21 mouse cellular contexts compared by ENCODE assay signal in the genomic region with DNA sequence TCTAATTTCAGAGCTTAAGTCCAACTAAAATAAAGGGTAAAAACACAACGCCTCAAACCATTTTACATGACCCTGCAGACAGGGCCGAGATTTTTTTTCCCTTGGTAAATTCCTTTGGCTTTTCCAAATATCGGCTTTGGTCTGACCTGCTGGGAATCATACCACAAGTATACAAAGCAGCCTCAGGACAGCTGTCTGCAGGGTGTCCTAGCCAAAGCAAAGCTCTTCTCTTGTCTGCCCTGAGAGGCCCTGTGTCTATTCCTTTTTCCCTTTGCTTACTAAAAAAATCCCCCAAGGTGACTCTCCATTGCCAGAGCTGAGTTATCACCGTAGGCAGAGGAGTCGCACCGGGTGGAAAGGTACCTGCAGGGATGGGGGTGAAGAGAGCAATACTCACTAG. TPM values are rescaled to one million over a fixed set of nuclear protein-coding genes. Genes with fewer than 3 reads are reported as not detected.
DNase-seq lines count a peak whose midpoint lies in the region; ATAC-seq lines count a peak whose summit lies in the region.
"Had no signal": no experiment of that assay in that cellular context is flagged by ENCODE, and none has a peak within 500 bp of the region (broad histone marks: within the 10 kb centered on the region; RNA-seq: fewer than 3 reads in every experiment).

No protein-coding gene starts in this region.

- H3K36me3 ChIP-seq in forebrain, embryonic 10.5 days (replicated peaks): no peaks in the 10 kb centered on the region
- H3K36me3 ChIP-seq in forebrain, embryonic 12.5 days (replicated peaks): peaks cover 6% of the 10 kb centered on the region; the same call in 1 of the 2 replicates
- peaks cover 23% of the 10 kb centered on the region for H3K36me3 ChIP-seq in kidney, embryonic 15.5 days
- peaks cover 45% of the 10 kb centered on the region for H3K36me3 ChIP-seq in midbrain, embryonic 13.5 days
- H3K36me3 ChIP-seq in midbrain, embryonic 16.5 days (ENCODE audit: control insufficient read depth, insufficient read depth, low read length): peaks cover 13% of the 10 kb centered on the region

- H3K9ac ChIP-seq in forebrain, embryonic 12.5 days: no peak overlapping the region
- H3K9ac ChIP-seq in kidney, embryonic 15.5 days: no peak overlapping the region
- H3K9ac ChIP-seq in midbrain, embryonic 13.5 days (replicated peaks): no peak overlapping the region
- no peak overlapping the region for H3K9ac ChIP-seq in midbrain, embryonic 16.5 days (ENCODE audit: low read depth, low read length)
- H3K9ac ChIP-seq: embryonic facial prominence, embryonic 15.5 days; heart, embryonic 13.5 days; hindbrain, embryonic 14.5 days had no signal

- peak overlapping the region; percentile 30; the same call in 1 of the 2 replicates for H3K27ac ChIP-seq in forebrain, embryonic 10.5 days
- H3K27ac ChIP-seq in forebrain, embryonic 12.5 days: no peak overlapping the region
- H3K27ac ChIP-seq in kidney, embryonic 15.5 days: peak overlapping the region; percentile 13; the same call in 1 of the 2 replicates
- peak overlapping the region; percentile 39 for H3K27ac ChIP-seq in midbrain, embryonic 13.5 days
- H3K27ac ChIP-seq in midbrain, embryonic 16.5 days (ENCODE audit: low read length): no peak overlapping the region
- H3K27ac ChIP-seq: embryonic facial prominence, embryonic 15.5 days; heart, adult 2 months; heart, embryonic 13.5 days; hindbrain, embryonic 14.5 days had no signal

- no peak overlapping the region for H3K4me2 ChIP-seq in forebrain, embryonic 12.5 days
- no peak overlapping the region for H3K4me2 ChIP-seq in kidney, embryonic 15.5 days
- no peak overlapping the region for H3K4me2 ChIP-seq in midbrain, embryonic 13.5 days (replicated peaks)
- no peak overlapping the region for H3K4me2 ChIP-seq in midbrain, embryonic 16.5 days (ENCODE audit: low read length)
- H3K4me2 ChIP-seq: embryonic facial prominence, embryonic 15.5 days; heart, embryonic 13.5 days; hindbrain, embryonic 14.5 days had no signal

- H3K27me3 ChIP-seq in forebrain, embryonic 10.5 days (ENCODE audit: poor library complexity, severe bottlenecking): no peaks in the 10 kb centered on the region
- no peaks in the 10 kb centered on the region for H3K27me3 ChIP-seq in forebrain, embryonic 12.5 days
- H3K27me3 ChIP-seq in kidney, embryonic 15.5 days: no peaks in the 10 kb centered on the region
- no peaks in the 10 kb centered on the region for H3K27me3 ChIP-seq in midbrain, embryonic 13.5 days
- H3K27me3 ChIP-seq in midbrain, embryonic 16.5 days (ENCODE audit: control insufficient read depth, insufficient read depth, low read depth, low read length): no peaks in the 10 kb centered on the region
- H3K27me3 ChIP-seq: CH12.LX; embryonic facial prominence, embryonic 15.5 days; heart, embryonic 13.5 days; Patski had no signal

- 73% methylated on average over 6 of the region's 6 CpGs for WGBS in forebrain, embryonic 10.5 days
- 64% methylated on average over 6 of the region's 6 CpGs for WGBS in forebrain, embryonic 12.5 days
- 32% methylated on average over 6 of the region's 6 CpGs for WGBS in kidney, embryonic 15.5 days
- WGBS in midbrain, embryonic 13.5 days: 55% methylated on average over 6 of the region's 6 CpGs
- 45% methylated on average over 6 of the region's 6 CpGs for WGBS in midbrain, embryonic 16.5 days

- no peaks in the 10 kb centered on the region for H3K9me3 ChIP-seq in forebrain, embryonic 10.5 days
- no peaks in the 10 kb centered on the region for H3K9me3 ChIP-seq in forebrain, embryonic 12.5 days
- no peaks in the 10 kb centered on the region for H3K9me3 ChIP-seq in kidney, embryonic 15.5 days (replicated peaks)
- H3K9me3 ChIP-seq in midbrain, embryonic 13.5 days: no peaks in the 10 kb centered on the region
- no peaks in the 10 kb centered on the region for H3K9me3 ChIP-seq in midbrain, embryonic 16.5 days (replicated peaks; ENCODE audit: control insufficient read depth, low read length, poor library complexity, severe bottlenecking)
- H3K9me3 ChIP-seq: embryonic facial prominence, embryonic 15.5 days; heart, embryonic 13.5 days had no signal

- no peak for ATAC-seq in forebrain, embryonic 12.5 days (ENCODE audit: low FRiP score)
- ATAC-seq in kidney, embryonic 15.5 days (replicated peaks; ENCODE audit: low FRiP score): no peak
- no peak for ATAC-seq in midbrain, embryonic 13.5 days
- ATAC-seq in midbrain, embryonic 16.5 days: no peak
- ATAC-seq: Patski had no signal

- no peak overlapping the region for H3K4me3 ChIP-seq in forebrain, embryonic 10.5 days
- no peak overlapping the region for H3K4me3 ChIP-seq in forebrain, embryonic 12.5 days (replicated peaks)
- H3K4me3 ChIP-seq in kidney, embryonic 15.5 days (replicated peaks): no peak overlapping the region
- no peak overlapping the region for H3K4me3 ChIP-seq in midbrain, embryonic 13.5 days (replicated peaks)
- no peak overlapping the region for H3K4me3 ChIP-seq in midbrain, embryonic 16.5 days (ENCODE audit: low read depth, low read length)
- H3K4me3 ChIP-seq: embryonic facial prominence, embryonic 15.5 days; erythroblast, embryonic 14.5 days; heart, adult 2 months; heart, embryonic 13.5 days had no signal

- DNase-seq in forebrain, embryonic 10.5 days (ENCODE audit: extremely low spot score, low spot score): no peak
- no peak for DNase-seq in kidney, postnatal 25 days
- DNase-seq in adrenal gland, postnatal 25 days: no peak
- DNase-seq: adrenal gland, adult 2 months; adrenal gland, postnatal 36 days; cerebellum, adult 2 months; cerebellum, postnatal 10 days; embryo, embryonic 11 days; gastrocnemius, postnatal 10 days; heart, adult 2 months; heart, postnatal 4 days had no signal

- H3K4me1 ChIP-seq in forebrain, embryonic 10.5 days: peaks cover 63% of the 10 kb centered on the region
- peaks cover 41% of the 10 kb centered on the region for H3K4me1 ChIP-seq in forebrain, embryonic 12.5 days
- peaks cover 55% of the 10 kb centered on the region for H3K4me1 ChIP-seq in kidney, embryonic 15.5 days
- H3K4me1 ChIP-seq in midbrain, embryonic 13.5 days (replicated peaks): peaks cover 49% of the 10 kb centered on the region
- H3K4me1 ChIP-seq in midbrain, embryonic 16.5 days (ENCODE audit: control insufficient read depth, insufficient read depth, low read length): peaks cover 15% of the 10 kb centered on the region

RNA-seq across cellular contexts. Expression of a gene that starts 50.6 kb away (rescaled TPM):
- 1.3 and 1.6 TPM in 2 replicates for polyA plus RNA-seq in forebrain, embryonic 10.5 days (2016; fragmentation: Nextera tagmentation; extraction: Ambion mirVana)
- polyA plus RNA-seq in forebrain, embryonic 12.5 days (2016; fragmentation: Nextera tagmentation; extraction: Ambion mirVana): 1.2 and 1.4 TPM in 2 replicates
- 2.4 and 2.5 TPM in 2 replicates for polyA plus RNA-seq in kidney, embryonic 15.5 days (2015; fragmentation: Nextera tagmentation; extraction: Ambion mirVana)
- polyA plus RNA-seq in midbrain, embryonic 13.5 days (2015; fragmentation: Nextera tagmentation; extraction: Ambion mirVana): 1.8 and 1.9 TPM in 2 replicates
- 1.7 and 1.9 TPM in 2 replicates for polyA plus RNA-seq in midbrain, embryonic 16.5 days (2015; fragmentation: Nextera tagmentation; extraction: Ambion mirVana)
- total RNA-seq in adrenal gland, postnatal 25 days (2021): 14.8 and 15.8 TPM in 2 replicates
- polyA plus RNA-seq: erythroblast, embryonic 14.5 days had no signal

Comparison
In these comparisons a context has a peak if more than half of its experiments do, and no peak if none do; other contexts are left out.
1. H3K27ac ChIP-seq: peak in forebrain, embryonic 10.5 days (single experiment), kidney, embryonic 15.5 days (single experiment) and midbrain, embryonic 13.5 days (single experiment); none in forebrain, embryonic 12.5 days (single experiment) and midbrain, embryonic 16.5 days (single experiment).